Mouse (Mus musculus) B cell, adult 2 months (primary cell): ENCODE results near the gene Olfr284.

ENCODE experiments used
- DNase-seq, 2 experiments: peaks; one replicate each; pipeline ENCODE4 v3.0.0; 2022

Olfr284 gene

DNA sequence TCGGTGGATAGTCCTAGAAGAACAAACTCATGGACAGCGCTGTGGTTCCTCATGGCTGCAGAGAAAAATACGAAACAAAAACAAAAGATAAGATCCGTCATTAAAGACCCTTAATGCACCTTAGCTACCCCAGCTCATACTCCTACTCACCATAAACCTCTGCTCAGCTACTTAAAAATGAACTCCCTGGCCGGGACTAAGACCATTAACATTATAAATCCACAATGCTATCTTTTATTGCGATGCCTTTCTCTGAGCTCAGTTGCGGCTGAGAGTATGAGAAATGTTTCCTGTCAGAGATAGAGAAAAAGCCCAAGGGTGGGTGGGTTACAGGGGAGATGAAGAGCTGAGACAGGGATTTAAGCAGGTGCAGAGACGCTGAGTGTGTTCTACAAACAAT, at the start of gene Olfr284:
Gene Olfr284, minus strand, starts transcription at position 101 of the 400 bp plus-strand sequence.
- no peak for DNase-seq

GRCm38 (mm10) chr15:98389796-98390195, 49.0 kb upstream of the Olfr284 start:
- DNase-seq, result peak; percentile 51 to 54

GRCm38 (mm10) chr15:98387621-98388020, 46.8 kb upstream of the Olfr284 start:
- no peak for DNase-seq

DNA sequence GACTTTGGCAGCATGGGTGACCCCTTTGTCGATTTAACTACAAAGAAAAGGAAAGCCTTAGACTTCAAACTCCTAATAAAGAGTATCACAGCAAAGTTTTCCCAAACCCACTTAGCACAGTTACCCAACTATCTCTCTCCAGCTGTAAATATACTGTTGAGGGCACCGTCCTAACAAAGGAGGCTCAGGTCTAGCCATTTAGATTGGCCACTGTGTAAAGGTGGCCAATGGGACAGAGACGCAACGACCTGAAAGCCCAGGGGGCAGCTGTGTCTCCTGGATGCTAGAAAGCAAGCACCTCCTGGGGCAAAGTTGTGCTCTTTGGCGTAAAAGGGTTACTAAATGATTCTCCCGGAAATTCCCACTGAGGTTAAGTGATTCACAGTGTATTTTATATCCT, 40.1 kb upstream of the Olfr284 start, which contains the start of gene Olfr283:
Gene Olfr283, minus strand, starts transcription at position 101 of the 400 bp plus-strand sequence.
- no peak for DNase-seq

- no peak for DNase-seq
Observed at GRCm38 (mm10) chr15:98378209-98378608, 37.4 kb upstream of the Olfr284 start.

DNA sequence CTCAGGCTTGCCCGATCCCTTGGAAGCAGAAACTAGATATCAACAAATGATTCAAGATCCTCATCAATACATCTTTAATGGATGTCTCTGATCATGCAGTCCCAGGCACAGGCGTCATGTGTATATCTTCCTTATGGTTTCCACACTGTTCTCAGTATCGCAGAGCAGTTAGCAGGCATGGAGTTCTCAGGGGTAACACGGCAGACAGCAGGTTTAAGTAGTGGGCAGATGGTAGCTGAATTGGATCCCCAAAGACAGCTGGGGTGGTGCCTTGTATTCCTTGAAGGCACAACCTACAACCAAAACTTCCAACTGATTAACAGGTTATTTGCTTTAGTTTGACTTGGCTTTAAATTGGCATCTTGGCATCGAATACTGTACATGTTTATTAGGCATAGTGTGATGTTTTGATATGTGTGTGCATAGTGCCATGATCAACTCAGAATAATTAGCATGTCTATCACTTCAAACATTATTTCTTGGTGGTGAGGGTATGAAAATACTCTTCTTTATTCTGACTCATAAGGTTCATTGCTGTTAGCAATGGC, 23.5 kb downstream of the Olfr284 start, which contains the start of gene Olfr285:
Gene Olfr285, minus strand, starts transcription at position 177 of the 548 bp plus-strand sequence.
- DNase-seq, result no peak

GRCm38 (mm10) chr15:98315703-98316102, 25.1 kb downstream of the Olfr284 start:
- DNase-seq, result peak; percentile 13 to 26

DNA sequence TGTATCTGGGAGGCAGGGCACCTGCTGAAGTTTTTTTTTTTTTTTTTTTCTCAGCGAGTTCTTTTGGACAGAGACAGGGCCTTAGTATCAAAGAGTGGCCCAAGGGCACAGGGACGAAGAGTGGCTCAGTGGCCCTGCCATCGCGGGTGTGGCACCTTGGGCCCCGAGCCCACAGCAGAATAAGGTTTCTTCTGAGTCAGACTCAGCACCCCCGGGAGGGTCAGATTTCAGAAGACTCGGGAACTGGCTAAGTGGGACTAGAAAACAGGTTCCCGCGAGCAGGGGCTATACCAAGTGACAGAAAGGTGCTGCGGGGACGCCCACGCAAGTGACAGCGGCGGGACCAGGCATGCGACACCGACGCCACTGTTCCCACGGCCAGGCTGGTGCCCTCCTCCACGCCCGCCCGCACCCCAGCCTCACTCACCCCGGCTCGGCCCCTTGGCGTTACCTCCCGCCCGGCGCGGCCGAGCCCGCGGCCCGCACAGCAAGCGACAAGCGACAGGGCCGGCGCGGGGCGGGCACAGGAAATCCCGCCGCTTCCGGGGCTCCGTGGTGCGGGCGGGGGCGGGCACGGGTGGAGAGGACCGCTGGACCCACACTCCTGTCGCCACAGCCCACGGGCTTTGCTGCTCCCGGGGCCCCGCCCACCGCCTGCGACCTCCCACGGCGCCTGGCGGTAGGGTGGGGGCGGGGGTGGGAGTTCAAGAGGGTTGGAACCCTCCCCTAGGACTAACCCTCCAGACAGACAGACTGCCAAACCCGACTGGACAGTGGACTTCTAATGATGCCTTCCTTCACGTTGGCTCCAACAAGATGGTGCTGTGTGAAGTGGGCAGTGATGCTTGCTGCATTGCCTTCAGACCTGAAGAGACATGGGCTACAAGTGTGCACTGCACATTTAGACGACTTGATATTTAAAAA, 44.9 kb downstream of the Olfr284 start, which contains the start of gene Zfp641:
Gene Zfp641, minus strand, starts transcription at position 534 of the 924 bp plus-strand sequence.
- DNase-seq, result no peak

DNA sequence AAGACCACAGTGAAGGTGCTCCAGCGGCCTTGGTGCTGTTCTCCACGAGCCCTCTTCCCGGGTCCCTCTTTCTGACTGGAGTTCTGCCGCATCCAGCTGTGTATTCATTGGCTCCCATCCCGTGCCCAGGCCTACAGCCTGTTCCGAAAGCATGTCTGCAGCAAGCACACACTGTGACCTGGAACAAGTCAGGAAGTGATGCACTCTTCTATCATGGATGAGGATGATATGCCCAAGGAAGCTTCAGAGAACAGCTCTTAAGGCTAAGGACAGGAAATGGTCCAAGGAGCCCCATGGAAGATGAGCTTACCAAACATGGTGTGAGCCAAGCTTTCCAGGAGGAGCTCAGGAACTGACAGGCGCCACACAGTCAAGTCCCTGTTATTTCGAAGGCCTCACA, 47.1 kb downstream of the Olfr284 start:
- no peak for DNase-seq
